Mouse (Mus musculus) lung, embryonic 15.5 days (tissue): ENCODE results near the gene Evl. TPM values are rescaled to one million over a fixed set of nuclear protein-coding genes. Genes with fewer than 3 reads are reported as not detected.
A peak's percentile ranks its signal among the peaks of the same experiment; 100 is the strongest.
"Not testable (repeated sequence)": the region's sequence is repeated elsewhere in the genome, so short reads cannot be mapped to it uniquely, and the experiment has no call there.

Experiments used
- ATAC-seq: fragments of 200-750 bp; cut with Nextera tagmentation; 2 replicates; pipeline ENCODE4 v1.8.0; 2017; ENCODE audit warnings: moderate number of reproducible peaks, borderline replicate concordance; ENCODE audit not compliant: low FRiP score, low TSS enrichment; ENCODE audit errors: extremely low read depth
- H3K27ac ChIP-seq: fragments of 300-500 bp; sonication (generic); 2 replicates; pipeline ENCODE4 v1.5.1; 2015; ENCODE audit warnings: moderate library complexity, mild to moderate bottlenecking, inconsistent platforms
- H3K27me3 ChIP-seq: fragments of 300-500 bp; sonication (generic); 2 replicates; pipeline ENCODE4 v1.6.1; 2015; ENCODE audit warnings: inconsistent platforms
- H3K36me3 ChIP-seq: fragments of 300-500 bp; sonication (generic); 2 replicates; pipeline ENCODE4 v1.6.1; 2015; ENCODE audit warnings: inconsistent platforms
- H3K4me1 ChIP-seq: fragments of 300-500 bp; sonication (generic); 2 replicates; pipeline ENCODE4 v1.6.1; 2015; ENCODE audit warnings: inconsistent platforms
- H3K4me2 ChIP-seq: fragments of 300-500 bp; sonication (generic); 2 replicates; pipeline ENCODE4 v1.6.1; 2015; ENCODE audit warnings: inconsistent platforms, mild to moderate bottlenecking, moderate library complexity
- H3K4me3 ChIP-seq: fragments of 300-500 bp; sonication (generic); 2 replicates; pipeline ENCODE4 v1.5.1; 2015; ENCODE audit warnings: mild to moderate bottlenecking, inconsistent platforms
- H3K9ac ChIP-seq: fragments of 300-500 bp; sonication (generic); 2 replicates; pipeline ENCODE4 v1.6.1; 2015; ENCODE audit warnings: inconsistent platforms
- H3K9me3 ChIP-seq: fragments of 300-500 bp; sonication (generic); 2 replicates; pipeline ENCODE4 v1.6.1; 2016; ENCODE audit warnings: inconsistent platforms
- WGBS: fragments of 180-500 bp; shearing (Covaris S2); methylation state at CpG from one replicate; pipeline ENCODE4 v1.1.7; 2015; 5-methylcytosine and 5-hydroxymethylcytosine counted together
- polyA plus RNA-seq: library from polyadenylated mRNA; unstranded; fragments of >200 nt; fragmentation: Nextera tagmentation; extraction: Ambion mirVana; gene quantifications from 2 replicates; pipeline ENCODE4 v1.2.1, GENCODE M21; 2015

Evl gene
- polyA plus RNA-seq: 55.6 and 57.2 TPM in 2 replicates

- H3K4me1 ChIP-seq: peaks cover 36% of the 10 kb centered on the region
- H3K9me3 ChIP-seq: no peaks in the 10 kb centered on the region
- peak within 1 kb of the TSS; percentile 76 for H3K9ac ChIP-seq
- no peaks in the 10 kb centered on the region for H3K36me3 ChIP-seq
- H3K27me3 ChIP-seq: no peaks in the 10 kb centered on the region
- peak within 1 kb of the TSS; percentile 79 for H3K4me2 ChIP-seq
- 2% methylated on average over 43 of the region's 50 CpGs for WGBS
- H3K27ac ChIP-seq: peak within 1 kb of the TSS; percentile 85
- peak within 1 kb of the TSS; percentile 68 for H3K4me3 ChIP-seq
- ATAC-seq: peak; percentile 95
Observed at GRCm38 (mm10) chr12:108554120-108554841, at the start of gene Evl. Evl (plus strand) TSS chr12:108554720.

- ATAC-seq: no peak
- H3K27ac ChIP-seq: no peak overlapping the region
- no peaks in the 10 kb centered on the region for H3K9me3 ChIP-seq
- H3K4me3 ChIP-seq: no peak overlapping the region
- no peaks in the 10 kb centered on the region for H3K4me1 ChIP-seq
- no peak overlapping the region for H3K9ac ChIP-seq
- no peaks in the 10 kb centered on the region for H3K27me3 ChIP-seq
- H3K4me2 ChIP-seq: no peak overlapping the region
- peaks cover 9% of the 10 kb centered on the region; the same call in 1 of the 2 replicates for H3K36me3 ChIP-seq
- 82% methylated on average over 2 of the region's 2 CpGs for WGBS
Observed at GRCm38 (mm10) chr12:108505846-108506245, 48.7 kb upstream of the Evl start.

DNA sequence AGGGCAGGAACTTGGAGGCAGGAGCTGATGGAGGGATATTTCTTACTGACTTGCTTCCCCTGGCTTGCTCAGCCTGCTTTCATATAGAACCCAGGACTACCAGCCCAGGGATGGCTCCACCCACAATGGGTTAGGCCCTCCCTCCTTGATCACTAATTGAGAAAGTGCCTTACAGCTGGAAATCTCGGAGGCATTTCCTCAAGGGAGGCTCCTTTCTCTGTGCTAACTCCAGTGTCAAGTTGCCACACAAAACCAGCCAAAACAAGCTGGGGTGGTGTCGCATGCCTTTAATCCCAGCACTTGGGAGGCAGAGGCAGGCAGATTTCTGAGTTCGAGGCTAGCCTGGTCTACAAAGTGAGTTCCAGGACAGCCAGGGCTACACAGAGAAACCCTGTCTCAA lies 47.5 kb upstream of the Evl start:
- H3K4me2 ChIP-seq, H3K9ac ChIP-seq: not testable (repeated sequence)

DNA sequence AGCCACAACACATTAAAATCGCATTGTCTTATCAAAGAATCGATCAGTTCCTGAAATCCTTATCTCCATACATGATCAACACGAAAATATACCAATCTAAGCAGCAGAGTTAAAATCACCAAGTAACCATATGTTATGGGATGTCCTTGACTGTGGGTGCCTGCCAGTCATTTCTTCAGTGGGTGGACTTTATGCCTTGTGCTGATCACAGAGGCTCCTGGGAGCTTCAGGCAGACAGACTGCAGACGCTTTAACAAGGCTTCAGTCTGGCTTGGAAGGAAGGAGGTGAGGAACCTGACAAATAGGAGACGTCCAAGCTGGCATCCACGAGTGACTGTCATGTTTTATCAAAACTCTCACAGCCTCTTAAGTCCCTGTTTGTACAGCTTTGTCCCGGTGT lies 43.9 kb upstream of the Evl start:
- no peak overlapping the region for H3K27ac ChIP-seq
- no peak for ATAC-seq
- no peak overlapping the region for H3K9ac ChIP-seq
- H3K9me3 ChIP-seq: no peaks in the 10 kb centered on the region
- H3K27me3 ChIP-seq: no peaks in the 10 kb centered on the region
- peaks cover 20% of the 10 kb centered on the region for H3K36me3 ChIP-seq
- 0 out of 2 replicates have a peak, but pooled peaks cover 2% of the 10 kb centered on the region for H3K4me1 ChIP-seq
- H3K4me2 ChIP-seq: no peak overlapping the region
- no peak overlapping the region for H3K4me3 ChIP-seq
- WGBS: 45% methylated on average over 7 of the region's 7 CpGs

More for the DNA sequence above, 47.5 kb upstream of the Evl start:
- H3K27me3 ChIP-seq, ATAC-seq, H3K4me1 ChIP-seq, H3K27ac ChIP-seq, H3K9me3 ChIP-seq, H3K4me3 ChIP-seq: not testable (repeated sequence)
- peaks cover 11% of the 10 kb centered on the region for H3K36me3 ChIP-seq
- 80% methylated on average over 3 of the region's 3 CpGs for WGBS

DNA sequence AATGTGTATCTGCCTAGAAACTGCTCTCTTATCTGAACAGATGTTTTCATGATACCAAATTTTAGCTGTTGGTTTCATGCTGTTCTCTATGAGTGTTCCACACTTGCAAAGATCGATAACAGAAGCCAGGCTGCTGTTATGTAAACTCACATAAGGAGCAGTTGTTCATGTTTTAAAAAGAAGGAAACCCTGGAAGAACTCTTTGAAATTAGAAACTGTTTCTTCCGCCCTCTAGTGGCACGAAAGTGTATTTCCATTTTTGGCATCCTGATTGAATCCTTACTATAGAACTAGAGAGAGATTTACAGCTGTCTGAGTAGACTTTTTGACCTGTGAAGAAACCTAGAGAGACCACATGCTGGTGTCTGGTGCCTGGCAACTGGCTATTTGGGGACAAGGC lies 43.5 kb upstream of the Evl start:
- 0 out of 2 replicates have a peak, but pooled peaks cover 2% of the 10 kb centered on the region for H3K4me1 ChIP-seq
- no peak for ATAC-seq
- H3K27ac ChIP-seq: no peak overlapping the region
- WGBS: 3% methylated on average over 3 of the region's 3 CpGs
- H3K9me3 ChIP-seq: no peaks in the 10 kb centered on the region
- no peak overlapping the region for H3K9ac ChIP-seq
- H3K4me2 ChIP-seq: no peak overlapping the region
- H3K4me3 ChIP-seq: no peak overlapping the region
- H3K36me3 ChIP-seq: peaks cover 20% of the 10 kb centered on the region
- H3K27me3 ChIP-seq: no peaks in the 10 kb centered on the region

- H3K9ac ChIP-seq: no peak overlapping the region
- peaks cover 29% of the 10 kb centered on the region for H3K36me3 ChIP-seq
- H3K9me3 ChIP-seq: no peaks in the 10 kb centered on the region
- no peak for ATAC-seq
- 0 out of 2 replicates have a peak, but pooled peaks cover 2% of the 10 kb centered on the region for H3K4me1 ChIP-seq
- H3K4me2 ChIP-seq: no peak overlapping the region
- H3K4me3 ChIP-seq: no peak overlapping the region
- no peak overlapping the region for H3K27ac ChIP-seq
- no peaks in the 10 kb centered on the region for H3K27me3 ChIP-seq
- 93% methylated on average over 12 of the region's 12 CpGs for WGBS
Observed at GRCm38 (mm10) chr12:108515464-108515863, 39.1 kb upstream of the Evl start.

DNA sequence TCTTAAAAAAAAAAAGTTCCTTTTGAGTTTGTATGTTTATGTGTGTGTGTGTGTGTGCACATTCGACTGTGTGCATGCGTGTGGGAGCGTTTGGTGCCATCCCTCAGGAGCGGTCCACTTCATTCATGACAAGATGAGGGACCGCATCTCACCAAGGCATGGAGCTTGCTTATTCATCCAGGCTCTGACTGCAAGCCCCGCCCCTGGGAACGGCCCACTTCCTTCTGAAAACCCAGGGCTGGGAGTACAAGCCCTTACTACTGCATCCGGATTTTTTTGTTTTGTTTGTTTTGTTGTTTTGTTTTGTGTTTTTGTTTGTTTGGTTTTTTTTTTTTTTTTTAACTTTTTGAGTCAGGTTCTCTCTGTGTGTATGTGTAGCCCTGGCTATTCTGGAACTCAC lies 35.1 kb upstream of the Evl start:
- Histone ChIP-seq H3K9me3 (no peaks in the 10 kb centered on the region), H3K27me3 (no peaks in the 10 kb centered on the region), H3K36me3 (peaks cover 45% of the 10 kb centered on the region), H3K9ac (no peak overlapping the region), H3K4me3 (no peak overlapping the region), H3K27ac (no peak overlapping the region), H3K4me2 (no peak overlapping the region), H3K4me1 (no peaks in the 10 kb centered on the region)
- ATAC-seq: no peak
- 67% methylated on average over 8 of the region's 8 CpGs for WGBS

DNA sequence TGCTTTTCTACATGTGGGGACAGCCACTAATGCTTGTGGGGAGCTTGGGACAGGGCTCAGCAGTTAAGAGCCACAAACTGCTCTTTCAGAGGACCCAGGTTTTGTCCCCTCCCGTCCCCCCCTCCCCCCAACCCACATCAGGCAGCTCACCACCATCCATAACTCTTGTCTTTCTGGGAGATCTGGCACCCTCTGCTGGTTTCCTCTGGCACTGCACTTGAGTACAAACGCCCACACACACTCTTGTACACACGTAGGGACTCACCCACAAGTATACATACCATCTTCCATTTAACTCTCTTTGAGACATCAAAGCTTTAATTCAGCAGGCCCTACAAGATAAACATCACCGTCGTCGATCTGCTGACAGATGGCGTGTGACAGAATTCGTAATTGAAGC lies 25.3 kb upstream of the Evl start:
- Histone ChIP-seq H3K4me2 (no peak overlapping the region), H3K9me3 (no peaks in the 10 kb centered on the region), H3K27ac (no peak overlapping the region), H3K4me1 (0 out of 2 replicates have a peak, but pooled peaks cover 3% of the 10 kb centered on the region), H3K4me3 (no peak overlapping the region), H3K36me3 (peaks cover 16% of the 10 kb centered on the region; the same call in 1 of the 2 replicates), H3K27me3 (no peaks in the 10 kb centered on the region), H3K9ac (no peak overlapping the region)
- ATAC-seq: no peak; the same call in 1 of the 2 replicates
- WGBS: 42% methylated on average over 8 of the region's 8 CpGs

DNA sequence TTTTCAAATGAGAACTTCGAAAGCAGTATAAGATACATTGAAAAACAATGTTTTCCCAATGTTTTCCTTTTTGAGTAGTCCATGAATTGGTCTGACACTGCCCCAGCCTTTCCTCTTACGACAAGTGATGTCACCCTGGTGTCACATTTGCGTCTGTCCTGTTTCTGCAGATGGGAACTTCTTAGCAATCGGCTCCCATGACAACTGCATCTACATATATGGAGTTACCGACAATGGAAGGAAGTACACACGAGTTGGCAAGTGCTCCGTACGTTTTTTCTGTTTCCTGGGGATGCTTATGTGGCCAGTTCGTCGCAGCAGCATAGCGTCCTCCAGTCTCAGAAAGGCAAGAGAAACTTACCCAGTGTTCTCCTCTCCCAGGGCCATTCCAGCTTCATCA lies 20.0 kb upstream of the Evl start:
- H3K27ac ChIP-seq: no peak overlapping the region
- H3K9ac ChIP-seq: no peak overlapping the region
- H3K4me2 ChIP-seq: no peak overlapping the region
- 79% methylated on average over 11 of the region's 11 CpGs for WGBS
- no peak for ATAC-seq
- H3K4me3 ChIP-seq: no peak overlapping the region
- H3K4me1 ChIP-seq: 0 out of 2 replicates have a peak, but pooled peaks cover 3% of the 10 kb centered on the region
- peaks cover 42% of the 10 kb centered on the region; the same call in 1 of the 2 replicates for H3K36me3 ChIP-seq
- no peaks in the 10 kb centered on the region for H3K27me3 ChIP-seq
- no peaks in the 10 kb centered on the region for H3K9me3 ChIP-seq

GRCm38 (mm10) chr12:108536461-108536860 lies 18.1 kb upstream of the Evl start:
- Histone ChIP-seq H3K27me3 (no peaks in the 10 kb centered on the region), H3K36me3 (peaks cover 40% of the 10 kb centered on the region; the same call in 1 of the 2 replicates)

DNA sequence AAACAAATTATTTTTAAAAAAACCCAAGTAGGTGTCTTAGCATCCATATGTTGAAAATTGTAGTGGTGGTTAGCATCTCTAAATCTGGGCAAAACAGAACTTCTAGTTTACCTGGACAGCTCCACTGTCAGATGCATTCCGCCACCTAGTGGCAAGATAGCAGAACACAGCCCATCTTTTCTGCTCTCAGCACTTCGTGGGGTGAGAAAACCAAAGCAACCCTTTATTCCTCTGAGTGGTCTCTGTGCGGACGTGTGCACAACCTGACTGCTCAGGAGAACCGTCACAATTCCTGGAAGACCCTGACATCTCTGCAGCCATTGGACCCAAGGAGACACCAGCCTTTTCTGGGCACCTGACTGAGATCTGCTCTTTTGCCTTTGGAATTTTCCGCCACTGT lies 13.4 kb upstream of the Evl start:
- Histone ChIP-seq H3K36me3 (peaks cover 18% of the 10 kb centered on the region; the same call in 1 of the 2 replicates), H3K4me1 (peaks cover 2% of the 10 kb centered on the region), H3K9me3 (no peaks in the 10 kb centered on the region), H3K4me3 (no peak overlapping the region), H3K9ac (no peak overlapping the region), H3K27ac (no peak overlapping the region), H3K27me3 (no peaks in the 10 kb centered on the region), H3K4me2 (no peak overlapping the region)
- 29% methylated on average over 6 of the region's 6 CpGs for WGBS
- no peak for ATAC-seq

More at GRCm38 (mm10) chr12:108536461-108536860, 18.1 kb upstream of the Evl start:
- no peak overlapping the region for H3K9ac ChIP-seq
- H3K4me1 ChIP-seq: 0 out of 2 replicates have a peak, but pooled peaks cover 3% of the 10 kb centered on the region
- no peak overlapping the region for H3K4me3 ChIP-seq
- H3K9me3 ChIP-seq: no peaks in the 10 kb centered on the region
- H3K27ac ChIP-seq: no peak overlapping the region
- H3K4me2 ChIP-seq: no peak overlapping the region
- WGBS: 64% methylated on average over 10 of the region's 10 CpGs
- no peak for ATAC-seq

DNA sequence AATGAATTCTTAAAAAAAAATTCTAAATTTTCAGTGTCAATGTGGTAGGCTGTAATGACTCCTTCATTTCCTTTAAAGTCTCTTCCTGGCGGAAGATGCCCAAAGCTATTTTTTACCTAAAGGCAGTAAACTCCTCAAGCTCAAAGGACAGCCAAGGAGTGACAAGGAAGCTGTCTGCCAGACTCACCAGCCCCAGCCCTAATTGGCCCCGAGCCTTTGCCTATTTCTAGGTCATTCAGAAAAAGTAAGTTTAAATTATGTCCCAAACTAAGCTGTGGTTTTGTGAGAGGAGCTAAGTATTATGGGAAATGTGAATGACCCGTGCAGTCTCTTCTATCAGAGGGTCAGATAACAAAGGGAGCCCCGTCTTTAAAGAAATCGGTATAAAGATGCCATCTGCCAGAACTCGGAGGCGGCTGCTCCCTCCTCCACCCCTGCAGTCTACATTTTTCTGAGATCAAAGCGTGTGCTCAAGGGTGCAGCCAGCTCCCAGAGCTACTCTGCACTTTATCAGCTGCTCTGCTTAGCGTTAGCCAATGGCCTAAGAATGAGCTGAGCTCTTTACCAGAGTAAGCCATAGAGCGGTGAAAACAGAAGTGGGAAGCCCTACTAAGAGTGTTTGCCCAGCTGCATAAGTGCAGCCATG lies 7.9 kb upstream of the Evl start:
- Histone ChIP-seq H3K27me3 (no peaks in the 10 kb centered on the region), H3K27ac (peak overlapping the region; percentile 77), H3K9ac (no peak overlapping the region), H3K4me1 (peaks cover 17% of the 10 kb centered on the region), H3K4me2 (peak overlapping the region; percentile 33), H3K9me3 (no peaks in the 10 kb centered on the region), H3K4me3 (no peak overlapping the region), H3K36me3 (no peaks in the 10 kb centered on the region)
- 6% methylated on average over 10 of the region's 10 CpGs for whole genome bisulfite sequencing
- peak; percentile 70; the same call in 1 of the 2 replicates for ATAC-seq
